Mouse (Mus musculus): ENCODE data around the gene Gm39115.

DNA sequence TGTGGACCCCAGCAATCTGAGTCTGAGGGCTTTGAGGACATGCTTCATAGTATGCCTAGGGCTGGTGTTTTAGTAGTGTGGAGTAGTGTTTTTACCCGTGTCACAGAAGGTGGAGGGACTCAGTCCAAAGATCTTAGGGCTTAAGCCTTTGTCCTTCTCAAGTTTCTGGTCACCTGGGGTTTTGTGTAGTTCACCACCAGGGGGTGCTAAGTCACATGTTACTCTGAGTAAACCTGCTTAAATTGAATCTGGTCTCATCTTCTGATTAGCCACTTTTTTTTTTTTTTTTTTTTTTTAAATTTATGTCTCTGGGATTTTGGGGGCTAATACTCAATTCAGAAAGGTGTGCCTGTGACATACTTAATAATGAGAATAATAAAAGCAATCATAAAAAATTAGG is 10.2 kb upstream of the Gm39115 start:
- TF ChIP-seq GATA1 (IDR thresholded peaks at IDR 0.05; ENCODE audit: low read length) (no peak), TAL1 (IDR thresholded peaks at IDR 0.05; ENCODE audit: low read length) (no peak)
